Mouse (Mus musculus) spleen, postnatal 36 days (tissue): ENCODE results near the gene Pga5.
A peak's percentile ranks its signal among the peaks of the same experiment; 100 is the strongest.

Source experiments
- DNase-seq, 2 experiments: peaks; one replicate each; pipeline ENCODE4 v3.0.0; 2022; ENCODE audit warnings: low spot score in 2 of 2, mixed read lengths in 1 of 2

Pga5 gene

GRCm38 (mm10) chr19:10677915-10678771 lies at the start of gene Pga5:
Gene Pga5, minus strand, starts transcription at chr19:10678071.
- peak; percentile 60 to 66 for DNase-seq

GRCm38 (mm10) chr19:10724629-10725363 lies 46.9 kb upstream of the Pga5 start:
- no peak for DNase-seq

- no peak for DNase-seq
Measured at GRCm38 (mm10) chr19:10723649-10724048, 45.8 kb upstream of the Pga5 start.

- DNase-seq: no peak
Measured at GRCm38 (mm10) chr19:10723084-10723483, 45.2 kb upstream of the Pga5 start.

DNA sequence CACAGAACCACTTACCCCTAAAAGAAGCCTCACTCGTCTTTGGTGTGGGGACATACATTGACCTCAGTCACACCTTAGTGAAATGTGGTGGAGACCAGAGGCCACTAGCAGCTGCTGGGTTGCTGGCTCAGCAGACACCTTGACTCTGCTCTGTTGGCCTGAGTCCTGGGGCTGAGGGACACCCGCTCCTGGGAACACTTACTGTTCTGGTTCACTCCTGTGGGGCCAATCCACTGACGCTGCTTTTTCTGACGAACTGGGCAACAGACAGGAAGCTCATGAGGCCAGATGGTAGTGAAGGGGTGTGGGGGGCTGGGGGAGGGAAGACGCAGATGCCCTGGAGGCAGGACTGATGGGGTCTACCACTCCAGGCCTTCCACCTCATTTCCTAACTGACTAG lies 43.2 kb upstream of the Pga5 start:
- DNase-seq: no peak

DNA sequence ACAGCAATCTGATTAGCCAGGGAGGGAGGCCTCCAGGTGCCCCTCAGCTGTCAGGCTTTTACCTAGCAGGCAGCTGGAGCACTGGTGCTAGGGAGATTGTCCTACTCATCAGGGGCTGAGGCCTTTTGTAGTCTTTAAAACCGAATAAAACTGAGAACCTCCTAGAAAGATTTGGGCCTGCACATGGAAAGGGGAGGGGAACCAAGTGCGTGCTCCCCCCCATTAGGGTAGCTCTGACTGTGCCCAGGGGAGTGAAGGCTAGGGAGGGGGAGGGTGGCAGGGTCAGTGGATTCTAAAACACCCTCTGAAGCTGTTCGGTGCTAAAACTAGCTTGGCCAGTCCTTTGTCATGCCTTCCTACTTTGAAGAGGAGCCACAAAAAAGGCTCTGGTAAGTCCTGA lies 42.7 kb upstream of the Pga5 start:
- DNase-seq: no peak

DNA sequence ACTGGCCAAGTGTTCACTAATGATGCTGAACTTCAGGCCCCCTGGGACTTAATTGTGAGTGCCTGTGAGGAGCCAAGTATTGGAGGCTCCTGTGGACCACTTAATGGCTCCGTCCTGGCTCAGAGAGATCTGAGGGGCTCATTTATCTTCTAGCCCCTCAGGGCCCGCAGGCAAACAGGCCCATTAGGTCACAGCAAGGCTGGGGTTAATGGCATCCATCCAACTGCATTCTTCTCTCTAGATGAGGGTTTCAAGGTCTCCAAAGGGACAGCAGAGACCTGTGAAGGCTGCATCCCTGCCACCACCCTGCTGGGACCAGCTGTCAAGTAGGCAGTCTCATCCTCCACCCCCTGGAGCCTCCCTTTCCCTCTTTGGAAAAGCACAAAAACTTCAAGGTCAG lies 41.9 kb upstream of the Pga5 start:
- DNase-seq: no peak

DNA sequence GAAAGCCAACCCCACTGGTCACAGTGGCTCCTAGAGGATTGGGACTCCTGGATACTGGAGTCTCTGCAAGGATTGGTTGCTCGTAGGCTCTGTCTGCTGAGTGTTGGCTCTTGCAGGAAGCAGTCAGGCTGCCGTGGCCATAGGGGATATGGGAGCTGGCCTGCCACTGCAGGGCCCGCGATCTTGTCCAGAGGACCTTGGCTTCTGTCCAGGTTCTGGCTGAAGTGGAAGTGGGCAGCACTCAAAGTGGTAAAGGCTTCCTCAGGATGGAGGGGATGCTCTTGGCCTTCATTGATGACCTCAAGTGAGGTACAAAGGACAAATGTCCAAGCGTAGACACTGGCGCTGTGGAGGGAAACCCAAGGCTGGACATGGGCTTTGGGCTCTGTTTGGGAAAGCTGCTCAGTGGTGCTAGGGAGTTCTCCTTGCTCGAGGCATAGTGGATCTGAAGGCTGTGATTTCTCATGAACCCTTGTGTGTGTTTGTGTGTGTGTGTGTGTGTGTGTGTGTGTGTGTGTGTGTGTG lies 40.4 kb upstream of the Pga5 start:
- no peak for DNase-seq

GRCm38 (mm10) chr19:10715476-10715875 lies 37.6 kb upstream of the Pga5 start:
- no peak for DNase-seq

GRCm38 (mm10) chr19:10714682-10715475 lies 37.0 kb upstream of the Pga5 start:
- DNase-seq: peak; percentile 63 to 67

DNA sequence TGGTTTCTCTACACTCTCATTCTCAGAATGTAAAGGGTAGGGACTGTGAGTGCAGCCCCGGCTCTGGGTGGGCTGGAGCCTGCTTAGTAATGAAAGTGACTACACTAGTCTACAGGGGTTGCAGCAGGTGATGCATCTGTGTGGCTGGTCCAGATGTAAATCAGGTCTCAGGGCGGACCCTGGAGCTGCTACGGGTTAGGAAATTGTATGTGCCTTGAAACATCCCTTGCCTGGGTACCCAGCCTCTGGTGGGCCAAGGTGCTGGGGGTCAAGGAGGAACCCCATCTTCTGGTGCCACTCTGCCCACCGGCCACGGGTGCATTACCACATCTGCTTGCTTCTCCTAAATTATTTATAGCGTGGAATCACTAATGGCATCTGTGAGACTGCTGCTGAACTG lies 36.3 kb upstream of the Pga5 start:
- DNase-seq: no peak

DNA sequence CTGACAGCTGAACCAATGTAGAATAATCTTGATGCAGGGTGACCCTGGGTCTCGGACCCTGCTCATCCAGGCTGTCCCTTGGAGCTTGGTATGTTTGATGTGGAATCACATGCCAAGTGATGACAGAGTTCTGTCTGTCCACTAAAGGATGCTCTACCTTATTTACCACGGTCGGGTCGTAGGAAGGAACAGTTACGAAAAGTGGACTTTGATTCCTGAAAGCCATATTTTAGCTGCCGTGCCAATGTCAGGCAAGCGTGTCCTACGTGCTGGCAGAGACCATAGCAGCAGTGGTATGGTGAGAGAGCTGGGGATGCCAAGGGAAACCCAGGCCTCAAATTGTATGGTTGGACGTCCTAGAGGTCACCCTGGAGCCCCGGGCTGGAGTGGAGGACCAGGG lies 35.7 kb upstream of the Pga5 start:
- no peak for DNase-seq

DNA sequence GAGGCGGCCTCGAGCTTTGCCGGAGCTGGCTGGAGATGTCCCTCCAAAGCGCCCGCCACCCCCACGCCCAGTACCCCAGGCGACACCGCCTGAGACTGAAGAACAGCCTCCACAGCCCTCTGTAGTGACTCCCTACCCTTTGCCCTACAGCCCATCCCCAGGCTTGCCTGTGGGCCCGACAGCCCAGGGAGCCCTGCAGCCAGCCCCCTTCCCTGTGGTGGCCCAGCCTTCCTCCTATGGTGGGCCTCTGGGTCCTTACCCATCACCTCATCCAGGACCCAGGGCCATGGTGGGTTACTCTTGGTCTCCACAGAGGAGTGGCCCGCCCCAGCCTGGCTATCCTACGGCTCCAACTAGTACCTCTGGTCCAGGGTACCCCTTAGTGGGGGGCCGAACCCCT lies 34.8 kb upstream of the Pga5 start:
- no peak for DNase-seq

DNA sequence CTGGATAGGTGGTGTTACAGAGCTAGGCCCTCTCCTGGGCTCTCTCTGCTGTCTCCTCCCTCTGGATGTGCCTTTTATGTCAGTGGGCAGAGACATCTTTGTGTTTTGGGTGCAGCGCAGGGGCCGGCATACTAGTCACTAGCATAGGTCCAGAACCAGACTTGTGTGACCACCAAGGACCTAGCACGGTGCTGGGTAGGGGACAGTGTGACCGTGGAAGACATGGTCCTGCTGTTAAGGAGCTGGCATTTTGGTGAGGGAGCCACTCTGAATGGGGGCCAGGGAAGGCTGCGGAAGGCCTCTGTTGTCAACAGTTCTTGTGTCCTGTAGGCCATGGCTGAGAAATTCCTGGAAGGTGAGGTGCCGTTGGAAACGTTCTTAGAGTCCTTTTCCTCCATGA lies 34.3 kb upstream of the Pga5 start:
- no peak for DNase-seq

DNA sequence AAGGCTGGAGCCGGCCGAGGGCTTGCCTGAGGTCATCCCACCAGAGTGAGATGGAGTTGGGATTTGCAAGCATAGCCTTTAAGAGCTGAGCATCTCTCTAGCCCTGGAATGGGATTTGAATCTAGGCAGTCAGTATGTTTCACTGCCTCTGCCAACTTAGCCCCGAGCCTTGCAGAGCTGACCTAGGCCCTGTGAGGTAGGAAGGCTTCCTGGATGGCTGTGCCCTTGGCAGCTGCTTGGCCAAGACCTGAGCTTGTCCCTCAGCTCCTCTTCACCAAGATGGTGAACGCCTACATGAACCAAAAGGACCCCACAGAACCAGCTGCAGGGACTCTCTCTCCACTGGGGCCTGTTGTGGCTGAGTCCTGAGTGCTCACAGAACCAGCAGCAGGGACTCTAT lies 32.9 kb upstream of the Pga5 start:
- no peak for DNase-seq

DNA sequence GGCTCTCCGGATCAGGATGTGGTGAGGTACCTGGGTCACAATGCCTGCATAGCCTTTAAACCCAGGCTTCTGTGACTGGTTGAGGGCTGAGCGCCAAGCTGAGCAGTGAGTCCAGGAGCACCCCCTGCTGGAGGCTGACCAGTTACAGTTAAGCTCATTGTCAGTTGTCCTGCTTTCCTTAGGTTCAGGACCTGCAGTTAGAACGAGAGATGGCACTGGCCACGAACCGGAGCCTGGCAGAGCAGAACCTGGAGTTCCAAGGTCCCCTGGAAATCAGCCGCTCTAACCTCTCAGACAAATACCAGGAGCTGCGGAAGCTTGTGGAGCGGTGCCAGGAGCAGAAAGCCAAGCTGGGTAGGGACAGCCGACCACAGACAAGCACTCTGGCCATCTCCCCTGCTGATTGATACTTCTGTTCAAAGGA lies 32.2 kb upstream of the Pga5 start:
- peak; percentile 46 to 49 for DNase-seq

- peak; percentile 76 to 82 for DNase-seq
Measured at GRCm38 (mm10) chr19:10709360-10710087, 31.7 kb upstream of the Pga5 start.

DNA sequence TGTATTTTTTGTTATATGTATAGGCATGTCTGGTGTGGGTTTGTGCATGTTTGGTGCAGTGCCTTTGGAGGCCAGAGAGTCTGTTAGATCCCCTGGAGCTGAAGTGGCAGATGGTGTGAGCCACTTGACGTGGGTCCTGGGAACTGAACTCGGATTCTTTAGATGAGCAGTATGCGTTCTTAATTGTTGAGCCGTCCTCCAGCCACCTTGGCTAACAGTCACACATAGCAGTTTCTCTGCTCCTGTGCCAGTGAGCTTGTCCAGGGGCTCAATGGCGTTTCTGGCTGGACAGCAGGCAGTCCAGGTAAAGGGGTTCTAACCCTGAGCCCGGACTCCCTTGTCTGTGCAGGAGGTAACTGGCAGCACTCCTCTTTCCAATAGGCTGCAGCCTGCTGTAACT lies 31.0 kb upstream of the Pga5 start:
- no peak for DNase-seq

DNA sequence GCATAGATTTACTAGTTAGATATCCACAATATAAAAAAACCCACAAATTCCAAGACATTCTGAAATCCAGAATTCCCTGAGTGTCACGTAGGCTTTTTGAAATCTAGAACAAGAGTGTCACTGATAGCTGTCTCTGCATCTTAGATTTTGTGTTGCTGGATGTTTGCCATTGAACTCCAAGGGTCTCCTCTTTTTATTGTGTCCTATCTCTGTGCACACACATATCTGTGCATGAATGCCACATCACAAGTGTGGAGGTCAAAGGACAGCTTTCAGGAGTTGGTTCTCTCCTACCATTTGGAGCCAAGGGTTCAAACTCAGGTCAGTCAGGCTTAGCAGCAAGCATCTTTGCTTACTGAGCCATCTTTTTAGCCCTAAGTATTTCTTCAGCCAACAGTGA lies 30.0 kb upstream of the Pga5 start:
- DNase-seq: no peak

- no peak for DNase-seq
Measured at GRCm38 (mm10) chr19:10707087-10707875, 29.4 kb upstream of the Pga5 start.

- no peak for DNase-seq
Measured at GRCm38 (mm10) chr19:10703470-10703869, 25.6 kb upstream of the Pga5 start.
